Mouse (Mus musculus): ENCODE measurements around the gene Zfhx2. TPM values are rescaled to one million over a fixed set of nuclear protein-coding genes. Genes with fewer than 3 reads are reported as not detected.
A peak's percentile ranks its signal among the peaks of the same experiment; 100 is the strongest.

The Zfhx2 gene
- polyA plus RNA-seq, 1 experiment, result 18.1 TPM

DNA sequence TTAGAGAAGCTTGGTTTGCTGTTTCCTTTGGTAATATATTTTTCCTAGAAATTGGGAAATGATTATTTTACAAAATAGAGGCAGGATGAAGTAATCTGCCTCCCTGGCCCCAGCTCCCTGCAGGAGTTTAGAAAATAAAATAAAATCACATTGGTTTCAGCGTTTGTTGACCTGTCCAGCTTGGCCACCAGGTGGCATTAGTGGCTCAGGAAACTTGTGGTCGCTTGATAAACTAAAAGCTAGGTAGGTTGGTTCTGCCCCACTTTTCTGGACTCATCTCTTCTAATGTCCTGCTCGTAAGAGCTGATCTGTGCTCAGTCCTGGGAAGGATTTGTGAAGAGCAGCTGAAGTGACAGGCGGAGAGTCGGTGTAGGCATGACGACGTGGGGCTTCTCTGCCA is 67.9 kb downstream of the Zfhx2 start:
- H3K27ac ChIP-seq (ENCODE audit: insufficient read depth, low read length), result no peak overlapping the region
- H3K36me3 ChIP-seq (ENCODE audit: control insufficient read depth, insufficient read depth, low read length, poor library complexity, severe bottlenecking), result peaks cover 35% of the 10 kb centered on the region
- no peaks in the 10 kb centered on the region for H3K9me3 ChIP-seq (replicated peaks; ENCODE audit: control insufficient read depth, insufficient read depth, low read length, poor library complexity, severe bottlenecking)
- no peaks in the 10 kb centered on the region for H3K4me1 ChIP-seq (ENCODE audit: control insufficient read depth, insufficient read depth, low read length)
- H3K27me3 ChIP-seq (ENCODE audit: control insufficient read depth, insufficient read depth, low read length, poor library complexity, severe bottlenecking), result no peaks in the 10 kb centered on the region
- no peak overlapping the region for H3K4me3 ChIP-seq (ENCODE audit: low read depth, low read length)
- TF ChIP-seq EP300 (IDR thresholded peaks at IDR 0.05; ENCODE audit: insufficient read depth, low read depth, low read length) (no peak), CTCF (IDR thresholded peaks at IDR 0.05; ENCODE audit: low read depth, low read length) (peak; percentile 51), POLR2A (IDR thresholded peaks at IDR 0.05; ENCODE audit: insufficient read depth, low read length) (no peak)
- no peak overlapping the region for H3K9ac ChIP-seq (ENCODE audit: low read depth, poor library complexity, severe bottlenecking)

- H3K4me3 ChIP-seq (ENCODE audit: low read depth, low read length), result no peak overlapping the region
- no peaks in the 10 kb centered on the region for H3K9me3 ChIP-seq (replicated peaks; ENCODE audit: control insufficient read depth, insufficient read depth, low read length, poor library complexity, severe bottlenecking)
- H3K27me3 ChIP-seq (ENCODE audit: control insufficient read depth, insufficient read depth, low read length, poor library complexity, severe bottlenecking), result no peaks in the 10 kb centered on the region
- H3K27ac ChIP-seq (ENCODE audit: insufficient read depth, low read length), result peak overlapping the region; percentile 37; the same call in 1 of the 2 replicates
- H3K9ac ChIP-seq (ENCODE audit: low read depth, poor library complexity, severe bottlenecking), result no peak overlapping the region
- H3K4me1 ChIP-seq (ENCODE audit: control insufficient read depth, insufficient read depth, low read length), result no peaks in the 10 kb centered on the region
- no peak for TF ChIP-seq EP300 (IDR thresholded peaks at IDR 0.05; ENCODE audit: insufficient read depth, low read depth, low read length)
- TF ChIP-seq POLR2A (IDR thresholded peaks at IDR 0.05; ENCODE audit: insufficient read depth, low read length), result no peak
- TF ChIP-seq CTCF (IDR thresholded peaks at IDR 0.05; ENCODE audit: low read depth, low read length), result no peak
- peaks cover 35% of the 10 kb centered on the region for H3K36me3 ChIP-seq (ENCODE audit: control insufficient read depth, insufficient read depth, low read length, poor library complexity, severe bottlenecking)
Measured at GRCm38 (mm10) chr14:55023011-55023410, 69.1 kb downstream of the Zfhx2 start.

- H3K27ac ChIP-seq (ENCODE audit: insufficient read depth, low read length), result no peak overlapping the region
- no peaks in the 10 kb centered on the region for H3K4me1 ChIP-seq (ENCODE audit: control insufficient read depth, insufficient read depth, low read length)
- TF ChIP-seq POLR2A (IDR thresholded peaks at IDR 0.05; ENCODE audit: insufficient read depth, low read length) (no peak), CTCF (IDR thresholded peaks at IDR 0.05; ENCODE audit: low read depth, low read length) (no peak), EP300 (IDR thresholded peaks at IDR 0.05; ENCODE audit: insufficient read depth, low read depth, low read length) (no peak)
- no peaks in the 10 kb centered on the region for H3K27me3 ChIP-seq (ENCODE audit: control insufficient read depth, insufficient read depth, low read length, poor library complexity, severe bottlenecking)
- no peak overlapping the region for H3K4me3 ChIP-seq (ENCODE audit: low read depth, low read length)
- no peaks in the 10 kb centered on the region for H3K9me3 ChIP-seq (replicated peaks; ENCODE audit: control insufficient read depth, insufficient read depth, low read length, poor library complexity, severe bottlenecking)
- H3K36me3 ChIP-seq (ENCODE audit: control insufficient read depth, insufficient read depth, low read length, poor library complexity, severe bottlenecking), result peaks cover 37% of the 10 kb centered on the region
- no peak overlapping the region for H3K9ac ChIP-seq (ENCODE audit: low read depth, poor library complexity, severe bottlenecking)
Measured at GRCm38 (mm10) chr14:55020394-55020793, 71.7 kb downstream of the Zfhx2 start.

GRCm38 (mm10) chr14:55016876-55017275 is 75.2 kb downstream of the Zfhx2 start:
- H3K9me3 ChIP-seq (replicated peaks; ENCODE audit: control insufficient read depth, insufficient read depth, low read length, poor library complexity, severe bottlenecking), result no peaks in the 10 kb centered on the region
- peaks cover 12% of the 10 kb centered on the region for H3K36me3 ChIP-seq (ENCODE audit: control insufficient read depth, insufficient read depth, low read length, poor library complexity, severe bottlenecking)
- H3K27me3 ChIP-seq (ENCODE audit: control insufficient read depth, insufficient read depth, low read length, poor library complexity, severe bottlenecking), result no peaks in the 10 kb centered on the region
- H3K4me1 ChIP-seq (ENCODE audit: control insufficient read depth, insufficient read depth, low read length), result no peaks in the 10 kb centered on the region
- no peak overlapping the region for H3K27ac ChIP-seq (ENCODE audit: insufficient read depth, low read length)
- TF ChIP-seq EP300 (IDR thresholded peaks at IDR 0.05; ENCODE audit: insufficient read depth, low read depth, low read length) (no peak), CTCF (IDR thresholded peaks at IDR 0.05; ENCODE audit: low read depth, low read length) (no peak), POLR2A (IDR thresholded peaks at IDR 0.05; ENCODE audit: insufficient read depth, low read length) (no peak)
- H3K4me3 ChIP-seq (ENCODE audit: low read depth, low read length), result no peak overlapping the region
- no peak overlapping the region for H3K9ac ChIP-seq (ENCODE audit: low read depth, poor library complexity, severe bottlenecking)

DNA sequence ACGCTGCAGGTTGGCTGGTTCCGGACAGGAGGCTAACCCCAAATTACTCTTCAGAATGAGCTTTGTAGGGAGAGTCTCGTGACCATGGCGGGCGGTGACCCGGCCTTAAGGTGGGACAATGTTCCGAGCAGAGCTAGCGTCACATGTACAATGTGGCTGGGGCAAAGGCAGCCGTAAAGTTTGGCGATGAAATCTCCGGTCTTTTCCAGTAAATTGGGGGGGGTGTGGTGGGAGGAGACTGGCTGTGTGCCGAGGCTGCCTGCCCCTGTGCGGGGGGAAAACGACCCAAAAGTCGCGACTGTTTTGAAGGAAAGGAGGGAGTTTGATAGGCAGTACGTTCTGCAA is 76.4 kb downstream of the Zfhx2 start:
- Histone ChIP-seq H3K36me3 (ENCODE audit: control insufficient read depth, insufficient read depth, low read length, poor library complexity, severe bottlenecking) (peaks cover 5% of the 10 kb centered on the region; the same call in 1 of the 2 replicates), H3K4me3 (ENCODE audit: low read depth, low read length) (peak overlapping the region; percentile 88), H3K27ac (ENCODE audit: insufficient read depth, low read length) (0 out of 2 replicates have a peak overlapping the region, but pooled peaks have one; percentile 2), H3K27me3 (ENCODE audit: control insufficient read depth, insufficient read depth, low read length, poor library complexity, severe bottlenecking) (no peaks in the 10 kb centered on the region), H3K4me1 (ENCODE audit: control insufficient read depth, insufficient read depth, low read length) (no peaks in the 10 kb centered on the region), H3K9me3 (replicated peaks; ENCODE audit: control insufficient read depth, insufficient read depth, low read length, poor library complexity, severe bottlenecking) (no peaks in the 10 kb centered on the region), H3K9ac (ENCODE audit: low read depth, poor library complexity, severe bottlenecking) (peak overlapping the region; percentile 53)
- TF ChIP-seq CTCF (IDR thresholded peaks at IDR 0.05; ENCODE audit: low read depth, low read length) (no peak), POLR2A (IDR thresholded peaks at IDR 0.05; ENCODE audit: insufficient read depth, low read length) (no peak), EP300 (IDR thresholded peaks at IDR 0.05; ENCODE audit: insufficient read depth, low read depth, low read length) (no peak)

- Histone ChIP-seq H3K27ac (ENCODE audit: insufficient read depth, low read length) (peak within 1 kb of the TSS; percentile 71), H3K9me3 (replicated peaks; ENCODE audit: control insufficient read depth, insufficient read depth, low read length, poor library complexity, severe bottlenecking) (no peaks in the 10 kb centered on the region), H3K9ac (ENCODE audit: low read depth, poor library complexity, severe bottlenecking) (peak within 1 kb of the TSS; percentile 77), H3K36me3 (ENCODE audit: control insufficient read depth, insufficient read depth, low read length, poor library complexity, severe bottlenecking) (0 out of 2 replicates have a peak, but pooled peaks cover 2% of the 10 kb centered on the region), H3K4me1 (ENCODE audit: control insufficient read depth, insufficient read depth, low read length) (no peaks in the 10 kb centered on the region), H3K27me3 (ENCODE audit: control insufficient read depth, insufficient read depth, low read length, poor library complexity, severe bottlenecking) (no peaks in the 10 kb centered on the region), H3K4me3 (ENCODE audit: low read depth, low read length) (peak within 1 kb of the TSS; percentile 89)
- TF ChIP-seq POLR2A (IDR thresholded peaks at IDR 0.05; ENCODE audit: insufficient read depth, low read length) (peak; percentile 64), EP300 (IDR thresholded peaks at IDR 0.05; ENCODE audit: insufficient read depth, low read depth, low read length) (no peak), CTCF (IDR thresholded peaks at IDR 0.05; ENCODE audit: low read depth, low read length) (peak; percentile 69)
Measured at GRCm38 (mm10) chr14:55014991-55015766, 76.9 kb downstream of the Zfhx2 start, which contains the start of gene Ngdn. Gene Ngdn, plus strand, starts transcription at chr14:55015454.

Data from ES-Bruce4 (cell line).